Mouse (Mus musculus) forebrain, embryonic 12.5 days (tissue): ENCODE measurements around the gene P2ry10. TPM values are rescaled to one million over a fixed set of nuclear protein-coding genes. Genes with fewer than 3 reads are reported as not detected.

Source experiments
- ATAC-seq: fragments of 200-750 bp; cut with Nextera tagmentation; 2 replicates; pipeline ENCODE4 v1.8.0; 2017; ENCODE audit warnings: moderate TSS enrichment; ENCODE audit not compliant: low FRiP score
- H3K27ac ChIP-seq: fragments of 300-500 bp; sonication (generic); 2 replicates; pipeline ENCODE4 v1.5.1; 2016; ENCODE audit warnings: mild to moderate bottlenecking
- H3K27me3 ChIP-seq: fragments of 300-500 bp; sonication (generic); 2 replicates; pipeline ENCODE4 v1.6.1; 2016; ENCODE audit warnings: mild to moderate bottlenecking
- H3K36me3 ChIP-seq: fragments of 300-500 bp; sonication (generic); replicated peaks from 2 replicates; pipeline ENCODE4 v1.6.1; 2016; ENCODE audit warnings: mild to moderate bottlenecking
- H3K4me1 ChIP-seq: fragments of 300-500 bp; sonication (generic); 2 replicates; pipeline ENCODE4 v1.6.1; 2016
- H3K4me2 ChIP-seq: fragments of 300-500 bp; sonication (generic); 2 replicates; pipeline ENCODE4 v1.6.1; 2016; ENCODE audit warnings: mild to moderate bottlenecking, moderate library complexity
- H3K4me3 ChIP-seq: fragments of 300-500 bp; sonication (generic); replicated peaks from 2 replicates; pipeline ENCODE4 v1.5.1; 2016; ENCODE audit warnings: mild to moderate bottlenecking
- H3K9ac ChIP-seq: fragments of 300-500 bp; sonication (generic); 2 replicates; pipeline ENCODE4 v1.6.1; 2016; ENCODE audit warnings: mild to moderate bottlenecking
- H3K9me3 ChIP-seq: fragments of 300-500 bp; sonication (generic); 2 replicates; pipeline ENCODE4 v1.6.1; 2016
- WGBS: fragments of 180-500 bp; shearing (Covaris S2); methylation state at CpG from one replicate; pipeline ENCODE4 v1.1.7; 2016; 5-methylcytosine and 5-hydroxymethylcytosine counted together
- polyA plus RNA-seq: library from polyadenylated mRNA; unstranded; fragments of >200 nt; fragmentation: Nextera tagmentation; extraction: Ambion mirVana; gene quantifications from 2 replicates; pipeline ENCODE4 v1.2.1, GENCODE M21; 2016

Gene P2ry10
- polyA plus RNA-seq, 1 experiment from 2014 or later, result 0.06 TPM

- Histone ChIP-seq H3K27me3 (no peaks in the 10 kb centered on the region), H3K9ac (no peak overlapping the region), H3K4me3 (no peak overlapping the region), H3K9me3 (no peaks in the 10 kb centered on the region), H3K4me1 (no peaks in the 10 kb centered on the region), H3K36me3 (no peaks in the 10 kb centered on the region), H3K27ac (no peak overlapping the region), H3K4me2 (no peak overlapping the region)
- ATAC-seq, result no peak
- WGBS, result 64% methylated on average over 4 of the region's 4 CpGs
These were observed 61.2 kb downstream of the P2ry10 start for GRCm38 (mm10) chrX:107149391-107149993.

GRCm38 (mm10) chrX:107150027-107150426, 61.7 kb downstream of the P2ry10 start:
- Histone ChIP-seq H3K9ac (no peak overlapping the region), H3K4me1 (no peaks in the 10 kb centered on the region), H3K36me3 (no peaks in the 10 kb centered on the region), H3K27ac (no peak overlapping the region), H3K9me3 (no peaks in the 10 kb centered on the region), H3K4me3 (no peak overlapping the region), H3K27me3 (no peaks in the 10 kb centered on the region), H3K4me2 (no peak overlapping the region)
- WGBS, result 46% methylated on average over 5 of the region's 5 CpGs
- ATAC-seq, result no peak

- H3K4me3 ChIP-seq, result no peak overlapping the region
- H3K36me3 ChIP-seq, result no peaks in the 10 kb centered on the region
- no peak for ATAC-seq
- no peaks in the 10 kb centered on the region for H3K4me1 ChIP-seq
- no peaks in the 10 kb centered on the region for H3K9me3 ChIP-seq
- no peak overlapping the region for H3K9ac ChIP-seq
- 54% methylated on average over 4 of the region's 4 CpGs for WGBS
- H3K27ac ChIP-seq, result no peak overlapping the region
- H3K4me2 ChIP-seq, result no peak overlapping the region
- no peaks in the 10 kb centered on the region for H3K27me3 ChIP-seq
These were observed 62.6 kb downstream of the P2ry10 start for GRCm38 (mm10) chrX:107150752-107151515.

Other genes starting within 250 kb of the P2ry10 start
- 2.4 and 3.6 TPM in 2 replicates for gene Rtl3, start 247.8 kb upstream of the P2ry10 start, polyA plus RNA-seq
- 11.2 and 11.8 TPM in 2 replicates for gene Lpar4, start 167.9 kb upstream of the P2ry10 start, polyA plus RNA-seq
- 0.34 and 0.54 TPM in 2 replicates for gene P2ry10b, start 60.4 kb downstream of the P2ry10 start, polyA plus RNA-seq
- not detected in 2 replicates for gene Gpr174, start 167.4 kb downstream of the P2ry10 start, polyA plus RNA-seq